Mouse (Mus musculus): ENCODE results near the gene Rtbdn.

Rtbdn gene

GRCm38 (mm10) chr8:84981644-84982498 is 35.1 kb downstream of the Rtbdn start:
- no peak for DNase-seq

- DNase-seq, result no peak
Observed at GRCm38 (mm10) chr8:84982499-84983011, 35.8 kb downstream of the Rtbdn start.

- no peak for DNase-seq
Observed at GRCm38 (mm10) chr8:84984294-84985048, 37.7 kb downstream of the Rtbdn start.

GRCm38 (mm10) chr8:84985049-84985683 is 38.4 kb downstream of the Rtbdn start:
- no peak for DNase-seq

GRCm38 (mm10) chr8:84985684-84986378 is 39.0 kb downstream of the Rtbdn start:
- peak; percentile 94 for DNase-seq

GRCm38 (mm10) chr8:84986379-84986945 is 39.7 kb downstream of the Rtbdn start:
- DNase-seq, result no peak

GRCm38 (mm10) chr8:84987388-84987787 is 40.6 kb downstream of the Rtbdn start:
- DNase-seq, result no peak

GRCm38 (mm10) chr8:84987903-84988302 is 41.1 kb downstream of the Rtbdn start:
- no peak for DNase-seq

- no peak for DNase-seq
Observed at GRCm38 (mm10) chr8:84989311-84989731, 42.5 kb downstream of the Rtbdn start.

- peak; percentile 93 for DNase-seq
Observed at GRCm38 (mm10) chr8:84989810-84990209, 43.0 kb downstream of the Rtbdn start.

- DNase-seq, result peak; percentile 96
Observed at GRCm38 (mm10) chr8:84990349-84990748, 43.6 kb downstream of the Rtbdn start, which contains the start of gene Hook2. Gene Hook2, plus strand, starts transcription at chr8:84990603.

GRCm38 (mm10) chr8:84990836-84991235 is 44.0 kb downstream of the Rtbdn start:
- no peak for DNase-seq

- DNase-seq, result no peak
Observed at GRCm38 (mm10) chr8:84994375-84994774, 47.6 kb downstream of the Rtbdn start.

GRCm38 (mm10) chr8:84995680-84996079 is 48.9 kb downstream of the Rtbdn start:
- no peak for DNase-seq

- no peak for DNase-seq
Observed at GRCm38 (mm10) chr8:84996978-84997377, 50.2 kb downstream of the Rtbdn start.

GRCm38 (mm10) chr8:84997649-84998295 is 51.0 kb downstream of the Rtbdn start:
- peak; percentile 95 for DNase-seq
